Mouse (Mus musculus) ES-Bruce4 (cell line): ENCODE measurements around the gene Prpf31.

Source experiments
- CTCF ChIP-seq: IDR thresholded peaks from one replicate; pipeline ENCODE4 v1.8.1; 2011; ENCODE audit warnings: low read depth, low read length
- POLR2A ChIP-seq: IDR thresholded peaks from one replicate; pipeline ENCODE4 v1.8.1; 2011; ENCODE audit warnings: low read length; ENCODE audit not compliant: insufficient read depth

DNA sequence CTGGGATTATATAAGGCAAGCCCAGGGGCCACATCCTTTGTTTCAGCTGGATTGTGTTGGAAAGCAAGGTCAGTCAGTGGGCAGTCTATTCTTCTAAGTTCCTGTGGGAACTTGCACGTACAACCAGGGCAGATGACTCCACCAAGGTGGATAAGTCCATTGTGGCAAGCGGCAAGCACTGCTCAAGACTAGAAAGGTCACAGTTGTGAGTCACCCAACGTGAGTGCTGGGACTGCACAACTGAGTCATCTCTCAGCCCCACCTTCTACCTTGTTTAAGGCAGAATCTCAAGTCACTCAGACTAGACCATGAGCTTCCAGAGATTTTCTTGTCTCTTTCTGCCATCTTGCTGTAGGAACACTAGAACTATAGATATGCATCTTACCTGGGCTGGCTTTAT is 39.2 kb upstream of the Prpf31 start:
- TF ChIP-seq POLR2A (no peak), CTCF (no peak)
